In genomic region chr1:134636684-134637083, GRCm38 (mm10) we compare ENCODE assay signal across 8 mouse cellular contexts. TPM values are rescaled to one million over a fixed set of nuclear protein-coding genes. Genes with fewer than 3 reads are reported as not detected.
A peak's percentile ranks its signal among the peaks of the same experiment; 100 is the strongest.
DNase-seq lines count a peak whose midpoint lies in the region; ATAC-seq lines count a peak whose summit lies in the region.

No protein-coding gene starts in this region.

- ATAC-seq in granulocyte monocyte progenitor cell, adult 5-6 weeks (replicated peaks; ENCODE audit: poor library complexity, severe bottlenecking), result peak; percentile 44; the same call in 1 of the 2 replicates

- intact Hi-C loops in gastrocnemius, postnatal 14 days (cut with DNase I; ENCODE audit: low total_unique reads), result loop anchor here (10.0 kb wide), 1 partner anchor 218 kb away; no protein-coding TSS in a partner anchor

- DNase-seq in heart, postnatal 4 days, result peak; percentile 42
- DNase-seq in heart, adult 11 months, result no peak
- DNase-seq in A20 (ENCODE audit: low read depth, low spot score) (peak; percentile 44), R1 (ENCODE audit: low read depth, low spot score) (peak; percentile 49)
- peak; percentile 14 for DNase-seq in lung, postnatal 25 days (ENCODE audit: low spot score)
- peak; percentile 21 for DNase-seq in telencephalon, adult 2 months (ENCODE audit: low read depth, low spot score)
- no peak for DNase-seq in gastrocnemius, postnatal 14 days

RNA-seq across cellular contexts. Expression of gene Syt2, which starts 9.8 kb away (rescaled TPM):
- total RNA-seq in heart, postnatal 4 days (2021), result under 1 TPM in 1 of 2 experiments, not detected in 1; 0.05 TPM
- total RNA-seq in granulocyte monocyte progenitor cell, adult 5-6 weeks (2014; fragmentation: Nextera tagmentation), result not detected in 2 replicates
- 0.41 TPM in 1 of 2 replicates, not detected in the other for total RNA-seq in granulocyte monocyte progenitor cell, adult 5-6 weeks (2017)
- total RNA-seq in gastrocnemius, postnatal 14 days (2021), result under 1 TPM; 0.04 to 0.29 TPM

Comparison
In these comparisons a context has a peak if more than half of its experiments do, and no peak if none do; other contexts are left out.
1. DNase-seq: peak in heart, postnatal 4 days (single experiment), A20 (single experiment), R1 (single experiment), lung, postnatal 25 days (single experiment) and telencephalon, adult 2 months (single experiment); none in heart, adult 11 months (single experiment) and gastrocnemius, postnatal 14 days (single experiment).